Mouse (Mus musculus) E14TG2a.4 (cell line): Measurements from ENCODE around the gene Ctnnd1.
A peak's percentile ranks its signal among the peaks of the same experiment; 100 is the strongest.

Experiments used
- H3K27me3 ChIP-seq: 2 replicates; pipeline ENCODE4 v1.6.1; 2014; ENCODE audit warnings: low read length, control low read depth; ENCODE audit not compliant: insufficient read depth
- H3K36me3 ChIP-seq: 2 replicates; pipeline ENCODE4 v1.6.1; 2014; ENCODE audit warnings: low read length, control low read depth; ENCODE audit not compliant: insufficient read depth
- H3K4me1 ChIP-seq: replicated peaks from 2 replicates; pipeline ENCODE4 v1.6.1; 2014; ENCODE audit warnings: low read depth, low read length, control low read depth
- H3K4me3 ChIP-seq: replicated peaks from 2 replicates; pipeline ENCODE4 v1.5.1; 2014; ENCODE audit warnings: mild to moderate bottlenecking, low read length
- H3K9me3 ChIP-seq: 2 replicates; pipeline ENCODE4 v1.6.1; 2014; ENCODE audit warnings: low read length, control low read depth
- CTCF ChIP-seq: conservative IDR thresholded peaks from 2 replicates; pipeline ENCODE4 v1.5.1; 2014; ENCODE audit warnings: low read length
- NANOG ChIP-seq: IDR thresholded peaks from 2 replicates; pipeline ENCODE4 v1.6.1; 2014; ENCODE audit warnings: borderline replicate concordance, low read length, mixed read lengths
- POU5F1 ChIP-seq: IDR thresholded peaks from 2 replicates; pipeline ENCODE4 v1.6.1; 2014; ENCODE audit warnings: low read length, borderline replicate concordance

Gene Ctnnd1

DNA sequence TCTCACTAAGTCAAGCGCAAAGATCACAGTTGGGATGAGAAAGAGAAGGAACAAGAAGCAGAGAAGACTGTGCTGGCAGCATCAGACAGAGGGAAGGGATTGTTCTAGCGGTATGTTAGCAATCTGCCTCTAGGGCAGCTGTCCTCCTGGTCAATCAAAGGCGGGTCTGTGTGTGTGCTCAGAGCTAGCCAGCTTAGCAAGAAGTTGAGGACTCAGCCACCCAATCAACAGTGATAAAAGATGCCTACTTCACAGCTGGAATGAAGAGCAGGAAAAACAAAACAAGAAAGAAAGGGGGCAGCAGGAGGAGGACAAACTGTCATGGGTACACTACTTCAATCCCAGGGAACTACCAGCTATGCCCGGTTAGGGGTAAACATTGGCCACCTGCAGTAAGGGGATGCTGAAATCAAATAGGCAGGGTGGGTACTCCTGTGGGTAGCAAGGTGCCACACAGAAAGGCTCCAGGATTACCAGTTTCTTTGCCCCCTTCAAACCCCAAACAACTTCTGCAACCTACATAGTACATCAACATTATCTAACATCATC lies 15.6 kb downstream of the Ctnnd1 start:
- Histone ChIP-seq H3K9me3 (no peaks in the 10 kb centered on the region), H3K36me3 (peaks cover 19% of the 10 kb centered on the region), H3K27me3 (no peaks in the 10 kb centered on the region), H3K4me1 (peaks cover 94% of the 10 kb centered on the region), H3K4me3 (no peak overlapping the region)
- TF ChIP-seq CTCF (no peak), POU5F1 (no peak), NANOG (no peak)

DNA sequence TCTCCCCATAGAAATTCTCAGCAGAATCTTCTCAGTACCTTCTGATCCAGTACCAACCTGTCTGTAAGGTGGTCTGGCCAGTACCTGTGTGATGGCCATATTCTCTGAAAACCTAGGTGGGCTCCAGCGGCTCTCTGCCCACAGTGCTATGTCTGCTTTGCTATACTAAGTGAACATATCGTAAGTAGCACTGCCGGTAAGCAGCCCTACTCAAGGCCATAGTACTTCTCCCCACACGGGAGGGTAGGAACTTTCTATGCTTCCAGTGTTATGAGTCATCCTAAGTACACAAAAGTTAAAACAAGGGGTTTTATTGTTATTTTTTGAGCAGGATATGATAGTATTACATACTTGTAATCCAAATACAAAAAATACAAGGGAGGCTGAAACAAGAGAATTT lies 16.6 kb downstream of the Ctnnd1 start:
- Histone ChIP-seq H3K27me3 (no peaks in the 10 kb centered on the region), H3K9me3 (no peaks in the 10 kb centered on the region), H3K4me1 (peaks cover 87% of the 10 kb centered on the region), H3K4me3 (no peak overlapping the region), H3K36me3 (peaks cover 20% of the 10 kb centered on the region)
- TF ChIP-seq POU5F1 (no peak), CTCF (no peak), NANOG (no peak)

DNA sequence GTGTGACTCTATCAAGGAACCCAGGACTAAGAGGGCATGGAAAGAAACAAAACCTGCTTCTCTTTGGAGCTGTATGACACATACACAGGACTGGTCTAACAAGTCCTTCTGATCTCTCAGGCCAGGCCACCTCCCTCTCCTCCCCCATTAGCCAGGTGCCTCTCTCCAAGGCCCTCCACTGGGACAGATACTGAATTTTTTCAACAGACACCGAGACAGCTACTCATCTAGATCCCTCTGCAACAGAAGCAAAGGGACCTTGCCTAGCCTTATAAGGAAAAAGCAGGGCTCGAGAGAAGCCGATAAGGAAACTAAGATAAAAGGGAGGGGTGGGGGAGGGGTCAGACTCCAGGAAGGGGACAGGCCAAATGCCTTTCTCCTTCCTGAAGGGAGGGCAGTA lies 17.6 kb downstream of the Ctnnd1 start:
- Histone ChIP-seq H3K4me3 (peak overlapping the region; percentile 3), H3K4me1 (peaks cover 81% of the 10 kb centered on the region), H3K9me3 (no peaks in the 10 kb centered on the region), H3K27me3 (no peaks in the 10 kb centered on the region), H3K36me3 (peaks cover 28% of the 10 kb centered on the region)
- no peak for TF ChIP-seq NANOG
- TF ChIP-seq POU5F1, result no peak
- TF ChIP-seq CTCF, result no peak

DNA sequence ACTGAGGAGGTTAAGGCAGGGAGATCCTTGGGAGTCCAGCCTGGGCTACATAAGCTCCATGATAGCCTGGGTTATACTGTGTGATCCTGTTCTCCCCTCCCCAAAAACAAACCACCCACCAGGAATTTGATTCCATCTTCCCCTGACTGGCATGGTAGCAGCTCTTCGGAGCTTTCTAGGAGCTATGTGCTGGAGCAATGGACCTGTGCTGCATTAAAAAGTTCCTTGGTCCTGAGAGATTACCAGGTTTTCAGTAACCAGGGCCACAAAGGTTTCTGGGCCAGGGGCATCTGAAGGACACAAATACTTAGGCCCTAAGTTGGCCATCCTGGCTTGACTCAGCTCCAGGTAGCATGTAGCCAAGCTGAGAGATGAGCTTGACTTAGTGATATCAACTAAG lies 18.6 kb downstream of the Ctnnd1 start:
- H3K36me3 ChIP-seq, result peaks cover 31% of the 10 kb centered on the region
- no peaks in the 10 kb centered on the region for H3K9me3 ChIP-seq
- TF ChIP-seq POU5F1, result no peak
- TF ChIP-seq NANOG, result no peak
- no peak for TF ChIP-seq CTCF
- H3K27me3 ChIP-seq, result no peaks in the 10 kb centered on the region
- H3K4me1 ChIP-seq, result peaks cover 81% of the 10 kb centered on the region
- H3K4me3 ChIP-seq, result no peak overlapping the region

DNA sequence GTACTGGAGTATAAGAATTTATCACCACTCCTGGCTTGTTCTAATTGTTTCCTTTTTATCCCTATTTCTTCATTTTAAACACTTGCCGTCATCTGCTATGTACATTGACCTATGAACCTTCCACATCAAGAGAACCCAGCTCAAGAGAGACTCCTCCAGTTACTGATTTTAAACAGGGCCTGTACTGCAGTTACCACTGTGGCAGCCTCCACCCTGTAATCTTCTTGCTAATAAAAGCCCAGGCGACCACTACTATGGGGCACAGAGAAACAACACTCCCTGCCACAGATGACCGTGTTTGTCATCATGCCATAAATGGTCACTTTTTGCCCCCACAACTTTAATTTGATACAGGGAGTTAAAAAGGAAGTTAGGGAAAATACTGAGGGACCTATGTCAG lies 23.5 kb downstream of the Ctnnd1 start:
- Histone ChIP-seq H3K9me3 (no peaks in the 10 kb centered on the region), H3K36me3 (peaks cover 50% of the 10 kb centered on the region), H3K4me3 (no peak overlapping the region), H3K27me3 (no peaks in the 10 kb centered on the region), H3K4me1 (peaks cover 77% of the 10 kb centered on the region)
- TF ChIP-seq CTCF (no peak), NANOG (no peak), POU5F1 (no peak)

DNA sequence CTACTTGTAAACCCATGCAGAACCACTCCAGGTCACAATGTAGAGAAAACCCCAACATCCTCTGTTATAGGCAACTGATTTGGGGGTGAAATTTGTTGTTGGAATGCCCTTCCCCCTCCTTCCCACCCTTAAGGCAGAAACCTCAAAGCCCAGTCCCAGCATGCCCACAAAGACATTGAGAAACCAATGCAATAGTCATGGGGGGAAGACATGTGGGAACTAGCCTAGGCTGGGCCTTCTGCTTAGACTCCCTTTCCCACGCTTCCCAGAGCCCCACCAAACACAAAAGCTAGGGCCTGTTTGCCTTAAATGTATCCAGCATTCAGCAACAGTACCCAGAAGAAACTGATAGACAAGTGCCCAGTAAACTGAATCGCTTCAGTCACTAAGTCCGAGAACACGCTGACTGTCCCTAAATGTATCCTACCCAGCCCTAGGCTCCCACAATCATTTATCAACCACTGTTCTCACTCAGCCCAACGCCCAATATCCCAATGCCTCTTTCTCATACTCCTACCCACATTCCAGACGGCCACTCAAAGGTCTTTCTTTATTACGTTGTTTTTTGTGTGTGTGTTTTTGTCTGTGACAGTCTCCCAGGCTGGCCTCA lies 24.1 kb downstream of the Ctnnd1 start:
- H3K36me3 ChIP-seq, result peaks cover 50% of the 10 kb centered on the region
- H3K27me3 ChIP-seq, result no peaks in the 10 kb centered on the region
- no peak overlapping the region for H3K4me3 ChIP-seq
- no peaks in the 10 kb centered on the region for H3K9me3 ChIP-seq
- TF ChIP-seq NANOG (no peak), CTCF (no peak), POU5F1 (no peak)
- H3K4me1 ChIP-seq, result peaks cover 77% of the 10 kb centered on the region

DNA sequence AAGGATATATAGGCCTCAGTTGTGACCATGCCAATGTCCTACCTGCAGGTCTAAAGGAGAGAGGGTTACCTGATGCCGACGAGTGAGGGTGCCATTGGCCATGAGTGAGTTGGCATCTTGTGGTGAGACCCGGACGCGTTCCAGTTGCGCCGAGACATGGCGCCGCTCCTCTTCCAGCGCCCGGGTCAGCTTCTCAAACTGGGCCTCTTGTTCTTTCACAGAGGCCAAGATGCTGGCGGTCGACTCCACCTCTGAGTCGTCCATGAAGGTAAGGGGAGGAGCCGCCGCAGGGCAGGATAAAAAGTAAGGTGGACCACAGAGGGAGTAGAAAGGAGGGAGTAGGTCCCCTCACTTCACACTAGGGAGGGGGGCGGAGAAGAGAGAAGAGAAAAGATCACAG lies 26.4 kb downstream of the Ctnnd1 start:
- Histone ChIP-seq H3K36me3 (peaks cover 61% of the 10 kb centered on the region), H3K9me3 (no peaks in the 10 kb centered on the region), H3K27me3 (no peaks in the 10 kb centered on the region), H3K4me3 (peak overlapping the region; percentile 59), H3K4me1 (peaks cover 76% of the 10 kb centered on the region)
- TF ChIP-seq CTCF (no peak), POU5F1 (no peak), NANOG (no peak)

DNA sequence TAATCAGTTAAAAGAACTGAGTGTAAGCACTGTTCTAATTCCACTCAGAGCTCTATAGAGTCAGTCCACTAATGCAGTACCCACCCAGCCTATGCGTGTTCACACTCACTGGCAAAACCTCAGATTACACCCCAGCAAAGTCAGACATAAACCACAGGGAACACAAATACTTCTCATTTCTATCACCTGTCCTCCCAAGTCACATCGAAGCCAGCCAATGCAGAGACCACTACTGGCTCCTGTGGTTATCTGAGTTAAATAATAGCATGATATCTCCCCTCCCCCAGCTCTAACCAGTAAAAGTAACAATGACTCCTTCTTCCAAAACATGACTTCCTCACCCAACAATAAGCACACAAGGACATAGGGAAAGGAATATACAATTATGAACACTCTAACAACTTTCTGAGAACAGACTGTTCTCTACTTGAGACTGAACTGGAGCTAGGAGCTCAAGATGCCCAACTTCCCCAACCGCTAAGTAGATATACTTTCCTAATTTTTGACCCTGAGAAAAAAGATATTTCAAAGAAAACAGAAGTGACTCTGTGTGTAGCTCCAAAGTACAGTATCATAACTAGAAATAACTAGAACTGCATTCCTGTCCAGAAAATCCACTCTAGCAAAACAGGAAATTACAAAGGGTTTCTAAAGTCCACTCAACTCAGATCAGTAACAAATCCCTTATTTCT lies 27.0 kb downstream of the Ctnnd1 start:
- TF ChIP-seq NANOG (no peak), POU5F1 (no peak), CTCF (no peak)
- no peaks in the 10 kb centered on the region for H3K9me3 ChIP-seq
- no peaks in the 10 kb centered on the region for H3K27me3 ChIP-seq

More for the DNA sequence above, 27.0 kb downstream of the Ctnnd1 start:
- H3K4me3 ChIP-seq, result peak overlapping the region; percentile 59
- peaks cover 82% of the 10 kb centered on the region for H3K4me1 ChIP-seq
- H3K36me3 ChIP-seq, result peaks cover 63% of the 10 kb centered on the region
